Mouse (Mus musculus) heart, postnatal 0 days (tissue): Measurements from ENCODE around the gene Prpf40b. TPM values are rescaled to one million over a fixed set of nuclear protein-coding genes. Genes with fewer than 3 reads are reported as not detected.
"Not testable (repeated sequence)": the region's sequence is repeated elsewhere in the genome, so short reads cannot be mapped to it uniquely, and the experiment has no call there.

Experiments used
- ATAC-seq: fragments of 200-750 bp; cut with Nextera tagmentation; 2 replicates; pipeline ENCODE4 v1.8.0; 2017; ENCODE audit warnings: low read depth, moderate number of reproducible peaks, moderate library complexity; ENCODE audit not compliant: insufficient read depth
- DNase-seq: peaks from one replicate; pipeline ENCODE4 v3.0.0-alpha.2; 2016; ENCODE audit warnings: low spot score
- H3K27ac ChIP-seq: fragments of 300-500 bp; sonication (generic); 2 replicates; pipeline ENCODE4 v1.5.1; 2014; ENCODE audit warnings: low read depth, mild to moderate bottlenecking
- H3K27me3 ChIP-seq: fragments of 300-500 bp; sonication (generic); 2 replicates; pipeline ENCODE4 v1.6.1; 2014; ENCODE audit warnings: low read length, mixed read lengths; ENCODE audit not compliant: control insufficient read depth, insufficient read depth
- H3K36me3 ChIP-seq: fragments of 300-500 bp; sonication (generic); replicated peaks from 2 replicates; pipeline ENCODE4 v1.6.1; 2014; ENCODE audit warnings: low read length, mixed read lengths; ENCODE audit not compliant: control insufficient read depth, insufficient read depth
- H3K4me1 ChIP-seq: fragments of 300-500 bp; sonication (generic); 2 replicates; pipeline ENCODE4 v1.6.1; 2014; ENCODE audit warnings: antibody characterized with exemption; ENCODE audit not compliant: control insufficient read depth, insufficient read depth
- H3K4me2 ChIP-seq: fragments of 300-500 bp; sonication (generic); 2 replicates; pipeline ENCODE4 v1.6.1; 2014; ENCODE audit warnings: low read depth, mild to moderate bottlenecking, low read length, moderate library complexity
- H3K4me3 ChIP-seq: fragments of 300-500 bp; sonication (generic); 2 replicates; pipeline ENCODE4 v1.5.1; 2014; ENCODE audit warnings: low read depth, low read length
- H3K9ac ChIP-seq: fragments of 300-500 bp; sonication (generic); replicated peaks from 2 replicates; pipeline ENCODE4 v1.6.1; 2014; ENCODE audit warnings: low read depth, low read length, mixed read lengths
- H3K9me3 ChIP-seq: fragments of 300-500 bp; sonication (generic); replicated peaks from 2 replicates; pipeline ENCODE4 v1.6.1; 2016; ENCODE audit warnings: low read length; ENCODE audit not compliant: control insufficient read depth
- CTCF ChIP-seq: IDR thresholded peaks from 2 replicates; pipeline ENCODE4 v1.5.1; 2016; ENCODE audit warnings: antibody characterized with exemption, control low read depth, low read depth
- EP300 ChIP-seq: IDR thresholded peaks from 2 replicates; pipeline ENCODE4 v1.6.1; 2016; ENCODE audit warnings: antibody characterized with exemption, low read depth
- WGBS: fragments of 180-500 bp; shearing (Covaris S2); extraction: QIAGEN DNeasy Blood & Tissue Kit; methylation state at CpG from one replicate; pipeline ENCODE4 v1.1.7; 2014; 5-methylcytosine and 5-hydroxymethylcytosine counted together
- polyA plus RNA-seq: library from polyadenylated mRNA; unstranded; fragments of >200 nt; fragmentation: Nextera tagmentation; extraction: Ambion mirVana; gene quantifications from 2 replicates; pipeline ENCODE4 v1.2.1, GENCODE M21; 2015
- total RNA-seq: library from RNA; depleted of rRNA; stranded (reverse); fragments of >200 nt; gene quantifications from 2 replicates; pipeline ENCODE4 v1.2.3, GENCODE M21; 2014; ENCODE audit warnings: low replicate concordance; rRNA removed

The Prpf40b gene
- total RNA-seq (25.4 and 26.9 TPM in 2 replicates), polyA plus RNA-seq (27.4 and 29.3 TPM in 2 replicates)

- DNase-seq: peak; percentile 83
- under 1% methylated on average over 55 of the region's 64 CpGs for WGBS
- peaks cover 14% of the 10 kb centered on the region for H3K4me1 ChIP-seq
- H3K27me3 ChIP-seq: no peaks in the 10 kb centered on the region
- H3K4me2 ChIP-seq: peak within 1 kb of the TSS; percentile 73
- ATAC-seq: peak; percentile 94
- H3K4me3 ChIP-seq: peak within 1 kb of the TSS; percentile 65
- H3K9me3 ChIP-seq: no peaks in the 10 kb centered on the region
- H3K27ac ChIP-seq: peak within 1 kb of the TSS; percentile 75
- no peaks in the 10 kb centered on the region for H3K36me3 ChIP-seq
- H3K9ac ChIP-seq: peak within 1 kb of the TSS; percentile 62
- TF ChIP-seq CTCF (peak; percentile 26; the same call in 1 of the 2 replicates), EP300 (no peak; the same call in 1 of the 2 replicates)
These were observed at the start of gene Prpf40b for GRCm38 (mm10) chr15:99294813-99295374. Gene Prpf40b, plus strand, starts transcription at chr15:99295087.

- DNase-seq, H3K27me3 ChIP-seq, H3K4me2 ChIP-seq, ATAC-seq, H3K9ac ChIP-seq, H3K4me3 ChIP-seq, H3K9me3 ChIP-seq: not testable (repeated sequence)
- Histone ChIP-seq H3K27ac (peak overlapping the region; percentile 92), H3K4me1 (peaks cover 29% of the 10 kb centered on the region), H3K36me3 (peaks cover 63% of the 10 kb centered on the region)
- WGBS: 71% methylated on average over 6 of the region's 6 CpGs
These were observed 48.2 kb upstream of the Prpf40b start for GRCm38 (mm10) chr15:99246736-99247135.

GRCm38 (mm10) chr15:99248972-99249371 is 45.9 kb upstream of the Prpf40b start:
- Histone ChIP-seq H3K4me2 (peak overlapping the region; percentile 61), H3K36me3 (peaks cover 43% of the 10 kb centered on the region), H3K4me1 (peaks cover 37% of the 10 kb centered on the region), H3K4me3 (peak overlapping the region; percentile 34), H3K27ac (peak overlapping the region; percentile 92), H3K9ac (peak overlapping the region; percentile 50), H3K27me3 (no peaks in the 10 kb centered on the region), H3K9me3 (no peaks in the 10 kb centered on the region)
- TF ChIP-seq CTCF: peak; percentile 43
- peak; percentile 87; the same call in 1 of the 2 replicates for TF ChIP-seq EP300
- WGBS: 25% methylated on average over 8 of the region's 9 CpGs
- DNase-seq: peak; percentile 91
- ATAC-seq: peak; percentile 49

GRCm38 (mm10) chr15:99249938-99250337 is 44.9 kb upstream of the Prpf40b start:
- H3K9ac ChIP-seq: peak overlapping the region; percentile 50; the same call in 1 of the 2 replicates
- no peaks in the 10 kb centered on the region for H3K9me3 ChIP-seq
- ATAC-seq: no peak
- H3K36me3 ChIP-seq: peaks cover 33% of the 10 kb centered on the region
- WGBS: 71% methylated on average over 11 of the region's 11 CpGs
- peak overlapping the region; percentile 61 for H3K4me2 ChIP-seq
- H3K27ac ChIP-seq: peak overlapping the region; percentile 92
- no peaks in the 10 kb centered on the region for H3K27me3 ChIP-seq
- no peak for DNase-seq
- peak overlapping the region; percentile 34 for H3K4me3 ChIP-seq
- TF ChIP-seq EP300: no peak
- TF ChIP-seq CTCF: no peak
- peaks cover 45% of the 10 kb centered on the region for H3K4me1 ChIP-seq

- not testable (repeated sequence) for H3K27me3 ChIP-seq, DNase-seq, ATAC-seq, H3K9me3 ChIP-seq
- H3K4me2 ChIP-seq: peak overlapping the region; percentile 61
- peak overlapping the region; percentile 72 for H3K27ac ChIP-seq
- 1% methylated on average over 14 of the region's 15 CpGs for WGBS
- H3K9ac ChIP-seq: peak overlapping the region; percentile 63
- H3K4me3 ChIP-seq: peak overlapping the region; percentile 66
- H3K36me3 ChIP-seq: peaks cover 21% of the 10 kb centered on the region
- peaks cover 46% of the 10 kb centered on the region for H3K4me1 ChIP-seq
These were observed 43.8 kb upstream of the Prpf40b start for GRCm38 (mm10) chr15:99251111-99251510.
